Mouse (Mus musculus): ENCODE measurements around the gene Capn15. TPM values are rescaled to one million over a fixed set of nuclear protein-coding genes. Genes with fewer than 3 reads are reported as not detected.
A peak's percentile ranks its signal among the peaks of the same experiment; 100 is the strongest.

Capn15 gene
- polyA plus RNA-seq, 1 experiment from 2014 or later: 13.9 TPM

GRCm38 (mm10) chr17:26023181-26023580 lies 37.6 kb upstream of the Capn15 start:
- Histone ChIP-seq H3K36me3 (ENCODE audit: insufficient read depth, low read length) (no peaks in the 10 kb centered on the region), H3K27me3 (replicated peaks; ENCODE audit: insufficient read depth, low read length) (no peaks in the 10 kb centered on the region), H3K4me1 (ENCODE audit: insufficient read depth, low read depth, low read length) (no peaks in the 10 kb centered on the region), H3K4me3 (ENCODE audit: low read depth, low read length) (no peak overlapping the region), H3K4me2 (replicated peaks; ENCODE audit: low read depth, low read length) (no peak overlapping the region), H3K9me3 (ENCODE audit: low read length) (no peaks in the 10 kb centered on the region), H3K27ac (ENCODE audit: low read length) (no peak overlapping the region), H3K9ac (replicated peaks; ENCODE audit: low read depth) (no peak overlapping the region)
- peak; percentile 57 for DNase-seq (ENCODE audit: low spot score)
- peak; percentile 54 for ATAC-seq
- WGBS: 59% methylated on average over 5 of the region's 5 CpGs
- TF ChIP-seq EP300 (IDR thresholded peaks at IDR 0.05): no peak
- no peak for TF ChIP-seq CTCF (IDR thresholded peaks at IDR 0.05)

- no peak for ATAC-seq
- no peaks in the 10 kb centered on the region for H3K9me3 ChIP-seq (ENCODE audit: low read length)
- no peak overlapping the region for H3K4me3 ChIP-seq (ENCODE audit: low read depth, low read length)
- no peak overlapping the region for H3K27ac ChIP-seq (ENCODE audit: low read length)
- 62% methylated on average over 9 of the region's 9 CpGs for WGBS
- TF ChIP-seq CTCF (IDR thresholded peaks at IDR 0.05) (no peak), EP300 (IDR thresholded peaks at IDR 0.05) (no peak)
- H3K9ac ChIP-seq (replicated peaks; ENCODE audit: low read depth): no peak overlapping the region
- no peak for DNase-seq (ENCODE audit: low spot score)
- no peak overlapping the region for H3K4me2 ChIP-seq (replicated peaks; ENCODE audit: low read depth, low read length)
- H3K4me1 ChIP-seq (ENCODE audit: insufficient read depth, low read depth, low read length): no peaks in the 10 kb centered on the region
- no peaks in the 10 kb centered on the region for H3K27me3 ChIP-seq (replicated peaks; ENCODE audit: insufficient read depth, low read length)
- no peaks in the 10 kb centered on the region for H3K36me3 ChIP-seq (ENCODE audit: insufficient read depth, low read length)
These were observed 36.2 kb upstream of the Capn15 start for GRCm38 (mm10) chr17:26021728-26022341.

GRCm38 (mm10) chr17:26020848-26021347 lies 35.3 kb upstream of the Capn15 start:
- no peak overlapping the region for H3K9ac ChIP-seq (replicated peaks; ENCODE audit: low read depth)
- H3K9me3 ChIP-seq (ENCODE audit: low read length): no peaks in the 10 kb centered on the region
- 82% methylated on average over 7 of the region's 7 CpGs for WGBS
- no peaks in the 10 kb centered on the region for H3K36me3 ChIP-seq (ENCODE audit: insufficient read depth, low read length)
- ATAC-seq (no peak), DNase-seq (ENCODE audit: low spot score) (no peak)
- H3K27me3 ChIP-seq (replicated peaks; ENCODE audit: insufficient read depth, low read length): no peaks in the 10 kb centered on the region
- H3K4me3 ChIP-seq (ENCODE audit: low read depth, low read length): no peak overlapping the region
- no peak overlapping the region for H3K27ac ChIP-seq (ENCODE audit: low read length)
- TF ChIP-seq CTCF (IDR thresholded peaks at IDR 0.05) (no peak), EP300 (IDR thresholded peaks at IDR 0.05) (no peak)
- no peak overlapping the region for H3K4me2 ChIP-seq (replicated peaks; ENCODE audit: low read depth, low read length)
- H3K4me1 ChIP-seq (ENCODE audit: insufficient read depth, low read depth, low read length): no peaks in the 10 kb centered on the region

GRCm38 (mm10) chr17:26018388-26018787 lies 32.8 kb upstream of the Capn15 start:
- 65% methylated on average over 3 of the region's 3 CpGs for WGBS
- H3K27me3 ChIP-seq (replicated peaks; ENCODE audit: insufficient read depth, low read length): no peaks in the 10 kb centered on the region

GRCm38 (mm10) chr17:26017949-26018348 lies 32.4 kb upstream of the Capn15 start:
- WGBS: 77% methylated on average over 5 of the region's 5 CpGs
- no peak for DNase-seq (ENCODE audit: low spot score)
- no peak for ATAC-seq
- H3K9ac ChIP-seq (replicated peaks; ENCODE audit: low read depth): no peak overlapping the region
- no peak overlapping the region for H3K4me2 ChIP-seq (replicated peaks; ENCODE audit: low read depth, low read length)
- H3K4me3 ChIP-seq (ENCODE audit: low read depth, low read length): no peak overlapping the region
- H3K36me3 ChIP-seq (ENCODE audit: insufficient read depth, low read length): 0 out of 2 replicates have a peak, but pooled peaks cover 7% of the 10 kb centered on the region
- no peak overlapping the region for H3K27ac ChIP-seq (ENCODE audit: low read length)
- H3K4me1 ChIP-seq (ENCODE audit: insufficient read depth, low read depth, low read length): no peaks in the 10 kb centered on the region
- H3K9me3 ChIP-seq (ENCODE audit: low read length): no peaks in the 10 kb centered on the region
- no peaks in the 10 kb centered on the region for H3K27me3 ChIP-seq (replicated peaks; ENCODE audit: insufficient read depth, low read length)
- TF ChIP-seq EP300 (IDR thresholded peaks at IDR 0.05) (no peak), CTCF (IDR thresholded peaks at IDR 0.05) (no peak)

More at GRCm38 (mm10) chr17:26018388-26018787, 32.8 kb upstream of the Capn15 start:
- TF ChIP-seq EP300 (IDR thresholded peaks at IDR 0.05): no peak
- no peak for TF ChIP-seq CTCF (IDR thresholded peaks at IDR 0.05)
- H3K9me3 ChIP-seq (ENCODE audit: low read length): no peaks in the 10 kb centered on the region
- H3K4me2 ChIP-seq (replicated peaks; ENCODE audit: low read depth, low read length): no peak overlapping the region
- H3K4me3 ChIP-seq (ENCODE audit: low read depth, low read length): no peak overlapping the region
- H3K4me1 ChIP-seq (ENCODE audit: insufficient read depth, low read depth, low read length): no peaks in the 10 kb centered on the region
- DNase-seq (ENCODE audit: low spot score) (no peak), ATAC-seq (no peak)
- no peak overlapping the region for H3K9ac ChIP-seq (replicated peaks; ENCODE audit: low read depth)
- no peak overlapping the region for H3K27ac ChIP-seq (ENCODE audit: low read length)
- H3K36me3 ChIP-seq (ENCODE audit: insufficient read depth, low read length): 0 out of 2 replicates have a peak, but pooled peaks cover 7% of the 10 kb centered on the region

GRCm38 (mm10) chr17:26017021-26017420 lies 31.4 kb upstream of the Capn15 start:
- no peak overlapping the region for H3K9ac ChIP-seq (replicated peaks; ENCODE audit: low read depth)
- H3K4me2 ChIP-seq (replicated peaks; ENCODE audit: low read depth, low read length): no peak overlapping the region
- WGBS: 74% methylated on average over 3 of the region's 3 CpGs
- H3K27me3 ChIP-seq (replicated peaks; ENCODE audit: insufficient read depth, low read length): no peaks in the 10 kb centered on the region
- no peak for ATAC-seq
- no peaks in the 10 kb centered on the region for H3K9me3 ChIP-seq (ENCODE audit: low read length)
- H3K4me3 ChIP-seq (ENCODE audit: low read depth, low read length): no peak overlapping the region
- H3K36me3 ChIP-seq (ENCODE audit: insufficient read depth, low read length): 0 out of 2 replicates have a peak, but pooled peaks cover 7% of the 10 kb centered on the region
- no peak for DNase-seq (ENCODE audit: low spot score)
- H3K27ac ChIP-seq (ENCODE audit: low read length): no peak overlapping the region
- TF ChIP-seq EP300 (IDR thresholded peaks at IDR 0.05) (no peak), CTCF (IDR thresholded peaks at IDR 0.05) (no peak)
- H3K4me1 ChIP-seq (ENCODE audit: insufficient read depth, low read depth, low read length): no peaks in the 10 kb centered on the region

All from lung, postnatal 0 days (tissue).